Mouse (Mus musculus) liver, embryonic 14.5 days (tissue): ENCODE data around the gene Slc12a4.

Experiments used
- CTCF ChIP-seq: IDR thresholded peaks from 2 replicates; pipeline ENCODE4 v1.5.1; 2016; ENCODE audit warnings: antibody characterized with exemption, low read depth, control low read depth
- EP300 ChIP-seq: IDR thresholded peaks from 2 replicates; pipeline ENCODE4 v1.6.1; 2016; ENCODE audit warnings: antibody characterized with exemption, low read depth

DNA sequence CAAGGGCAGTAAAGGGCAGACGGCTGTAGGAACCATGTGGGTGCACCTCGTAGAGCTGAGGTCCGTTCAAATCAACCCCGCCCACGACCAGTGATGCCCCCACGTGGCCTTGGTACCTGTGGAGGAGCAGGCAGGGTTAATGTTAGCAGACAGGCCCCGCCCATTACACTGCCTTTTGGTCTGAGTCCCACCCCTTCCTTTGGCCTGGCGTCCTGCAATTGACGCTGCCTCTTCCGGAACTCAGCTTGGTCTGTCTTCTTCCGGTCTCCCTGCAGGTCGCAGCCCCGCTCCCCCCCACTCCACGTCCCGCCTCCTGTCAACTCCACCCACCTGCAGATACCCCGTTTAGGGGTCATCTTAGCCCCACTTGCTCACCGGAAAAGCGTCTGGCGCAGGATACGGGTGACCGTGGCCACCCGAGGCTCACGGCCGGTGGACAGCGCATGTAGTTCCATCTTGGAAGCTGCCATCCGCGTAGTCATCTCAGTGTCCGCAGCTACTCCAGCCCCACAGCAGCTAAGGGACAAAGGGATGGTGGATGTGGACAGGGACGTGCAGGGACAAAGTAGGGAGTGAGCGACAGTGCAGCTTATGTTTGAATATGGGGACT is 28.9 kb downstream of the Slc12a4 start:
- no peak for TF ChIP-seq CTCF
- TF ChIP-seq EP300, result no peak
